Mouse (Mus musculus) 3T3-L1 (cell line): ENCODE data around the gene Gm15217.

ENCODE experiments used
- DNase-seq: peaks from one replicate; pipeline ENCODE4 v3.0.0-alpha.2; 2015; ENCODE audit warnings: low read depth, low spot score

Gm15217 gene

DNA sequence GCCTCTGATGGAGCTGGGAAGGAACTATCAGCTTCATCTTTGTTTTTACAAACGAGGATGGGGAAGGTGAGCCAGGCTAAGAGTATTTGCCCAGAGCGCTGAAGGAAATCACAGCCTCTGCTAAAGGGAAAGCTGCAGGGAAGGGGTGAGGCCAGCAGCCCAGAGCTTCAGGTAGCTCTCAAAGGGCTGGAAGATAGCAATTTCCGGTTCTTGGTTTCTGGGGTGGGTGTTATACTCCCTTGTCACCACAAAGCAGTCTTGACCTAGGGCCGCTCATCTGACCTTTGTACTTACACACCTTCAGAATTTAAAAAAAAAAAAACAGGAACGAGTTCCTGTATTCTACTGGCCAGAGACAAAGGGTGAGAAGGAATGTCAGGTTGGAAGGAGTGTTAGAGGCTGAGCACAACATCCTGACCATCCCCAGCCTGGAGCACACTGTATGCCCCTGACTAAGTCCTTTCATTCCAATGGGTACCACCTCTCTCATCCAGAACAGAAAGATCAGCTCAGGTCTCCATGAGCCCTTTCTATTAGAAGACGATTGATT lies 12.5 kb downstream of the Gm15217 start:
- no peak for DNase-seq

DNA sequence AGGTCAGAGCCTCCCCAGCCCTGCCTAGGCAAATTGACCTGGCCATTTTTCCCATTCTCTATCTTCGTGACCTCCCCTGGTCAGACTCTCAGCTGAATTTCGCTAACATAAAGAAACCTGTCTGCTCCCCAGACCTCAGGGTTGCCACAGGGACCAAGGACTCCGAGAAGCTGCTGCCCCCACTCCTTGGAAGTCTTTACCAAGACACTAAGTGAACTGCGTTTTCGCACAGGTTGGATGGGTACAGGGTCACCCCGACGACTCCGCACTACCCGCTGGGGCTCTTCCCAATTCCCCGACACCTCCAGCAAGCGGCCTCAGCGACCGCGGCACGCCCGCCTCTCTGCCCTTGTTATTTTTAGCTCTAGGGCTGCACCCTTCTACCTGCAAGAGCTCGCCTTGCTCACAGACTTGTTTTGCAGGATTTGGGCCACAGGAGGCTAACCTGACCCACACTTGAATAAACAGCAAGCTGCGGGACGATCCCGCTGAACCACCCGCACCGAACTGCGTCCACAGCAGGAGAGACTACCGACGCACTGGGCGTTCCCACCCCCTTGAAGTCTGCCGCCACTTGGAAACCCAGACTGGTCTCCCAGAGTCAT lies 19.0 kb downstream of the Gm15217 start:
- no peak for DNase-seq

DNA sequence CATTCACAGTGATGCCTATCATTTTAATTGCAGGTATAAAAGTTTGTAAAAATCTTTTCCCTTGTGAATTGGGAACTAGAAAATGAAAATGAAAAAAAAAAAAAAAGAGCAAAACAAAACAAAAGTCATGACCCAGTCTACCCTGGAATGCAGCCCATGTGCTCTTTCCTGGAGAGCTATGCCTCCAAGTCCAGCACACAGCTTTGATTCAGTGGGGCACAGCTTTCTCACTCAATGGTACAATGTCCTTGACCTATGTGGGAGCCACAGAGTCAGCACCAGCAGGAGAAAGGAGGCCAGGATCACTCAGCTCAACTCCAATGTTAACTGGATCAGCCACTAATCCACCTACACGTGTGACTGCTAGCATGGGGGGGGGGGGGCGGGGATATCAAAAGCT lies 20.7 kb downstream of the Gm15217 start:
- peak; percentile 10 for DNase-seq

DNA sequence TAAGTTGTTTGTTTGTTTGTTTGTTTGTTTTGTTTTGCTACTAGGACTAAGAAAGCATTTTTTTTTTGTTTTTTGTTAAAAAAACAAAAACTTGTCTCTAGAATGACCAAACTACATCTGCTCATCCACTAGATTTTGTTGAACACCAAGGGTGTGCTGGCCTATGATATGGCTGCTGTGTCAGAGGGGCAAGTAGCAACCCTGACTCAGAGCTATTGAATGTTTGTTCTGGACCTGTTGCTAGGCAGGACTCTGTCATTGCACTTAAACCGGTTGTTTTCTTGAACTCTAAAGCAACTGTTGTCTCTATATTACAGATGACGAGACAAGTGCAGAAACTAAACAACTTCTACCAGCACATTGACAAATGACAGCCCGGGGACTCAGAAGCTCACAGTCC lies 29.1 kb downstream of the Gm15217 start:
- DNase-seq = peak; percentile 33

DNA sequence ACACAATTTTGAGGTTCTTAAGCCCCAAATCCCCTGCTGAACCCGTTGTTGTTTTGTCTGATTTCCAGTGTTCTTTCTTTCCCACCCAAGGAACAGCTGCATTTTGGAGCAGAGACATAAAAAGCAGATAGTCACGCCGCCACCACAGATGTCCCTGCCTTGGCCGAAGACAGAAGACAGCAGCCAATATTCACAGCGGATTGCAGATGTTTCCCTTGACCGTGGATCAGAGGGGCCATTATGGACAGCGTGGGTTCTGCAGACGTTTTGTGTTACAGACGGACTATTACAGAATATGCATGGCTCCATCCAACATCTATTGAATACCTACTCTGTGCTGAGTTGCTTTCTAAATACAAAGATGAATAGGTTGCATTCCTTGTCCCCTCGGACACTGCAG lies 29.8 kb downstream of the Gm15217 start:
- DNase-seq = no peak

DNA sequence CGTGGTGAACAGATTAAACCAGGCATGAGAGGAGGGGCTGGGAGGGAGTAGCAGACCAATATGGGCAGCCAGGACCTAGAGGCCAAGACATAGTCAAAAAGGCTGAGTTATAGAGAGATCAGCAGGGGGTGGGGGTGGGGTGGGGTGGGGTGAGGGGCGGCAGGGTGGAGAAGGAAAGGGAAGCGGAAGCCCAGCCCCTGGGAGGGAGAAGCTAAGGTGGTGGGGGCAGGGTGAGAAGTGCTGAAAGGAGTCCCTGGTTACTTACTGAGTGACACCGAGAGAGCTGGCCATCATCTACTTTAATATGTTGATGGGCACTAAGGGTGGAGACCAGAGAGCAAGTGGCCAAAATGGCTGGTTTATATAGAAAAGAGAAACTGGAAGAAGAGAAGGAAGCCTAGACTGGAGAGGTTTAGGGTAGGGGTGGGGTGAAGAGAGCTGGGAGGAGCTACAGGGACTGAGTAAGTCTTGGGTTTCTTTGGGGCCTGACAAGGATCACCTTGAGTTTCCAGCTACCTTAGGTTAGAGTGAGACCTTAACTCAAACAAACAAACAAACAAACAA lies 31.4 kb downstream of the Gm15217 start:
- DNase-seq = no peak

DNA sequence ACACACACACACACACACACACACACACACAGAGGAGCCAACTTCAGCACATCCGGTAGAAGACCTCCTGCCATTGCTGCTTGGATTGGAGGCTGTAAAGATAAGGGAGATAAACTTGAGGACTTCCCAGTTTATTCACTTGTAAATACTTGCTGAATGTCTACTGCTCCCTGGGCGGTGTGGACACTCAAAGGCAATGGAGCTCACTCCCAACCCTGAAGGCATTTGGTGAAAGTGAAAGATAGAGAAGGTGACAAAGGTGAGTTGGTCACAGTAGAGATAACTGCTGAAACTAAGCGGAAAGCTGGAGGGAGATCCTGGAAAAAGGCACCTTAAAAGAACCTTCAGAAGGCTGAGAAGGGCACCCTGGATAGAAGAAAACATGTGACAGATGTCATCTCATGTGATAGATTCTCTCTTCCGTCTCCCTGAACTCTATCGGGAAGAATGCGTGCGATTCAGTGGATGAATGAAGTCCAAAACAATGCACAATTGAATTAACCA lies 33.3 kb downstream of the Gm15217 start:
- no peak for DNase-seq

DNA sequence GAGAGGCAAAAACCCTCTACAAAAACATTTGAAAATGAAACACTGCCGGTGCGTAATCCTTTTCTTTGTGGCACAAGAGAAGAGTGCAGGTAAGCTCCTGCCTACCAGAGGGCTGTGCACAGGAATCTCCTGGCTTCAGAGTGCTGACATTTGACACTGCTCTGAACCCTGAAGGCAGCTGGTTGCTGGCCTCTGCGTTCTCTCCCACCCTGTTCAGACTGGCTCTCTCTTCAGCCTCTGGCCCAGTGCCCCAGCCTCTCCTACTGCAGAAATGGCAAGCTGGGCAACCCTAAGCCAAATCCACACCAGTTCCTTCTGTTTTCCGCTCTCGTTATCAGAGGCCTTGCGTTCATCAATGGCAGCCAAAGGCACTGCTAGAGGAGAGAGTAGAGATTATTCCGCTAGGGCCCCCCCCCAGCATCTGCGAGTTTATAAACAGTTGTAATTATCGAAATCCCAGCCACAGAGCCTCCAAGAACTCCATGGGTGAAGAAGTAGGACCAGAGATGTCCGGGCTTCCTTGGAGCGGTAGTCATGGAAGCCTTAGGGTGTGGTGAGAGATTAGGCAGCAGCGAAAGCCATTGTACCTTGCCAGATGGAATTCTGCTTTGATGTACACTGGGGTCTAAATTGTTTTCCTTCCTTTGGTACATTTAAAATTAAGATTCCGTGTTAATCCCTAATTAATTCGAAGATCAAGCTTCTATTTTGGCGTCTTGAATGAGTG lies 39.3 kb downstream of the Gm15217 start:
- DNase-seq = no peak

DNA sequence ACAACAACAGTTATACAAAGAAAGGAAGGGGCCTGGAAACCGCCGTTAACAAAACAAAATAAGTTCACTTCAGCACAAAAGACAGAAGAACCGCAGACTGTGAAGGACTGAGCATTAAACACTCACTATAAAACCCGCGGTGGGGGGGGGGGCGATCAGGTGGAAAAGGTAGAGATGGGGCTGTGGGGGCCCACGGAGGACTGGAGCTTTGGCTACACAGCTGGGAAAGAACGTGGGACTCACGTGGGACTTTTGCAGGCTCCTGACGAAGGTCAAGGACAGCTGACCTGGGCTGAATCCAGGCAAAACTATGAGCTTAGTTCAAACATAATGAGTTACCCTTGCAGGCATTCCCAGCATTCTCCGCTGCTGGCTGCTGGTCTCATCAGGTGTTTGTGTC lies 40.1 kb downstream of the Gm15217 start:
- no peak for DNase-seq

DNA sequence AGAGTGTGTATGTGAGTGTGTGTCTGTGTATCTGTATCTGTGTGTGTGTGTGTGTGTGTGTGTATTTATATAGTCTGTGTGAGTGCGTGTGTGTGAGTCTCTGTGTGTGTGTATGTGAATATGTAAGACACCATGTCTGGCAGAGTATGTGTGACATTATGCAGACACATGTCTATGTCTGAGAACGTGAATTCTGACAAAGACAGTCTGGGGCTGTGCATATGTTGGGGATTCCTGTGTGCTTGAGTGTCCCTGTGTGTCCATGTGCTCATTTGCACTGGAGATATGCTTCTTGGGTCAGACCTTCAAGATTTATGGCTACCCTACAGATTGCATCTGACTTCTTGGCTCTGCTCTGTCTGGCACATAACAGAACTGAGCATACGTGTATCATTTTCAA lies 42.6 kb downstream of the Gm15217 start:
- no peak for DNase-seq

DNA sequence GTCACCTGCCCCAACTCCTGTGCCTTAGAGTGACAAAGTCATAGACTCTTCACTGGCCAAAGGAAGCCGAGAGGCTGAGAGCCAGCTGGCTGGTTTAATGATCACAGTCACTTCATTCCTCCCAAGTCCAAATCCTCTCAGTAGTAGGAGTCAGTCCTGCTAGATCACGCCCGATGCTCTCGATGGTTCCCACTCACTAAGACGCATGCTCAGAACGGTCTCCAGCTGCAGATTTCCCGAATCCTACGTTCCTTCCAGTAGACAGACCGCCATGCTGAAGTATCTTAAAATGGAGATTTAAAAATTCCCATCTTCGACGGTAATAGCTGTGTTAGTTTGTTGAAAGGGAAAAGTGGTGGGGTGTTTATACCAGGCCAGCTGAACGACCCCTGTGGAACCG lies 48.0 kb downstream of the Gm15217 start:
- DNase-seq = no peak

DNA sequence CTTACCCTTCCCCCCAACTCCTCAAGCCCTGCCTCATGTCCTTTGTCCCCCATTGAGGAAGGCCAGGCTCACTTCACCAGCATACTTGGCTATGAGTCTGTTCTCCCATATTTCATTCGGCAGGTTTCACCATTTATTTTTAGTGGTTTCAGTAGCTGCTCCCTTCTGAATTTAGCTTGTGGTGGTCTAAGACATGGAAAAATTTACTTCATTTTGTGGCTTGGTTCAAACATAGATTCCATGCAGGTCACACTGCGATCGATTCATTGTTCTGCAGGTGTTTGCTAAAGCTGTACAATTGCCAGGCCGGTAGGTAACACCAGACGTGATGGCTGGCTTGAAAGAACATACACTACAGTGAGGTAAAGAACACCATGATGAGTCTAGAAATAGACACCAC lies 51.0 kb downstream of the Gm15217 start:
- no peak for DNase-seq
